Mouse (Mus musculus) midbrain, postnatal 0 days (tissue): ENCODE measurements around the gene Tulp3. TPM values are rescaled to one million over a fixed set of nuclear protein-coding genes. Genes with fewer than 3 reads are reported as not detected.

Experiments used
- ATAC-seq: fragments of 200-750 bp; cut with Nextera tagmentation; 2 replicates; pipeline ENCODE4 v1.8.0; 2017; ENCODE audit warnings: moderate number of reproducible peaks, mild to moderate bottlenecking, moderate TSS enrichment, moderate library complexity; ENCODE audit not compliant: low FRiP score
- DNase-seq: peaks from one replicate; pipeline ENCODE4 v3.0.0-alpha.2; 2015; ENCODE audit warnings: low spot score
- H3K27ac ChIP-seq: fragments of 300-500 bp; sonication (generic); 2 replicates; pipeline ENCODE4 v1.5.1; 2014; ENCODE audit warnings: low read depth, mild to moderate bottlenecking, low read length, mixed read lengths
- H3K27me3 ChIP-seq: fragments of 300-500 bp; sonication (generic); 2 replicates; pipeline ENCODE4 v1.6.1; 2014; ENCODE audit warnings: low read length, control low read depth, mixed read lengths; ENCODE audit not compliant: insufficient read depth
- H3K36me3 ChIP-seq: fragments of 300-500 bp; sonication (generic); 2 replicates; pipeline ENCODE4 v1.6.1; 2014; ENCODE audit warnings: low read length, control low read depth, mixed read lengths; ENCODE audit not compliant: insufficient read depth
- H3K4me1 ChIP-seq: fragments of 300-500 bp; sonication (generic); 2 replicates; pipeline ENCODE4 v1.6.1; 2014; ENCODE audit warnings: mild to moderate bottlenecking, control low read depth, antibody characterized with exemption, low read length, mixed read lengths; ENCODE audit not compliant: insufficient read depth
- H3K4me2 ChIP-seq: fragments of 300-500 bp; sonication (generic); 2 replicates; pipeline ENCODE4 v1.6.1; 2014; ENCODE audit warnings: low read depth, mild to moderate bottlenecking, low read length, mixed read lengths; ENCODE audit not compliant: poor library complexity, severe bottlenecking
- H3K4me3 ChIP-seq: fragments of 300-500 bp; sonication (generic); 2 replicates; pipeline ENCODE4 v1.5.1; 2014; ENCODE audit warnings: low read depth, mild to moderate bottlenecking, low read length, moderate library complexity
- H3K9ac ChIP-seq: fragments of 300-500 bp; sonication (generic); replicated peaks from 2 replicates; pipeline ENCODE4 v1.6.1; 2014; ENCODE audit warnings: mild to moderate bottlenecking, low read length, moderate library complexity, mixed read lengths; ENCODE audit not compliant: poor library complexity, severe bottlenecking
- H3K9me3 ChIP-seq: fragments of 300-500 bp; sonication (generic); 2 replicates; pipeline ENCODE4 v1.6.1; 2016; ENCODE audit warnings: low read length, control low read depth
- CTCF ChIP-seq: IDR thresholded peaks from 2 replicates; pipeline ENCODE4 v1.5.1; 2016; ENCODE audit warnings: antibody characterized with exemption, mild to moderate bottlenecking
- WGBS: fragments of 180-500 bp; shearing (Covaris S2); extraction: QIAGEN DNeasy Blood & Tissue Kit; methylation state at CpG from one replicate; pipeline ENCODE4 v1.1.7; 2014; 5-methylcytosine and 5-hydroxymethylcytosine counted together
- polyA plus RNA-seq: library from polyadenylated mRNA; unstranded; fragments of >200 nt; fragmentation: Nextera tagmentation; extraction: Ambion mirVana; gene quantifications from 2 replicates; pipeline ENCODE4 v1.2.1, GENCODE M21; 2015
- total RNA-seq: library from RNA; depleted of rRNA; stranded (reverse); fragments of >200 nt; gene quantifications from 2 replicates; pipeline ENCODE4 v1.2.3, GENCODE M21; 2014; rRNA removed

Tulp3 gene
- total RNA-seq: 14.1 and 14.3 TPM in 2 replicates
- 11.7 and 14.7 TPM in 2 replicates for polyA plus RNA-seq

GRCm38 (mm10) chr6:128355726-128356416 lies at the start of gene Tulp3:
Tulp3 (minus strand) TSS chr6:128355851.
- under 1% methylated on average over 40 of the region's 42 CpGs for WGBS
- TF ChIP-seq CTCF: no peak
- no peaks in the 10 kb centered on the region; the same call in 1 of the 2 replicates for H3K4me1 ChIP-seq
- peak within 1 kb of the TSS; percentile 52 for H3K4me2 ChIP-seq
- H3K9me3 ChIP-seq: no peaks in the 10 kb centered on the region
- peak within 1 kb of the TSS; percentile 83 for H3K27ac ChIP-seq
- 0 out of 2 replicates have a peak, but pooled peaks cover 5% of the 10 kb centered on the region for H3K36me3 ChIP-seq
- peak within 1 kb of the TSS; percentile 56 for H3K4me3 ChIP-seq
- ATAC-seq (peak; percentile 99), DNase-seq (peak; percentile 98)
- peak within 1 kb of the TSS; percentile 76 for H3K9ac ChIP-seq
- H3K27me3 ChIP-seq: no peaks in the 10 kb centered on the region

- Histone ChIP-seq H3K36me3 (peaks cover 23% of the 10 kb centered on the region), H3K4me3 (no peak overlapping the region), H3K27ac (no peak overlapping the region), H3K27me3 (no peaks in the 10 kb centered on the region), H3K4me2 (no peak overlapping the region), H3K9me3 (no peaks in the 10 kb centered on the region), H3K4me1 (peaks cover 8% of the 10 kb centered on the region), H3K9ac (no peak overlapping the region)
- no peak for ATAC-seq
- no peak for DNase-seq
- TF ChIP-seq CTCF: no peak
- 51% methylated on average over 5 of the region's 5 CpGs for WGBS
Observed at GRCm38 (mm10) chr6:128404708-128405107, 49.1 kb upstream of the Tulp3 start.

GRCm38 (mm10) chr6:128399421-128400185 lies 44.0 kb upstream of the Tulp3 start:
- WGBS: 12% methylated on average over 13 of the region's 21 CpGs
- H3K36me3 ChIP-seq: no peaks in the 10 kb centered on the region

GRCm38 (mm10) chr6:128398996-128399395 lies 43.3 kb upstream of the Tulp3 start, which contains the start of gene Nrip2:
Nrip2 (plus strand) TSS chr6:128399296.
- Histone ChIP-seq H3K27me3 (no peaks in the 10 kb centered on the region), H3K36me3 (no peaks in the 10 kb centered on the region), H3K4me2 (peak within 1 kb of the TSS; percentile 58), H3K9me3 (no peaks in the 10 kb centered on the region), H3K9ac (peak within 1 kb of the TSS; percentile 47), H3K27ac (peak within 1 kb of the TSS; percentile 79), H3K4me3 (peak within 1 kb of the TSS; percentile 35), H3K4me1 (peaks cover 8% of the 10 kb centered on the region)
- 55% methylated on average over 3 of the region's 3 CpGs for WGBS
- no peak for TF ChIP-seq CTCF
- ATAC-seq (0 out of 2 replicates have a peak, but pooled peaks have one; percentile 3), DNase-seq (no peak)

More at GRCm38 (mm10) chr6:128399421-128400185, 44.0 kb upstream of the Tulp3 start:
- Histone ChIP-seq H3K27ac (peak overlapping the region; percentile 79), H3K4me2 (peak overlapping the region; percentile 58), H3K9me3 (no peaks in the 10 kb centered on the region), H3K9ac (peak overlapping the region; percentile 47), H3K4me3 (peak overlapping the region; percentile 35), H3K27me3 (no peaks in the 10 kb centered on the region), H3K4me1 (peaks cover 8% of the 10 kb centered on the region)
- ATAC-seq (peak; percentile 93), DNase-seq (peak; percentile 78)
- TF ChIP-seq CTCF: peak; percentile 23; the same call in 1 of the 2 replicates

- Histone ChIP-seq H3K36me3 (no peaks in the 10 kb centered on the region), H3K9me3 (no peaks in the 10 kb centered on the region), H3K27ac (no peak overlapping the region), H3K4me3 (no peak overlapping the region), H3K4me2 (no peak overlapping the region), H3K9ac (no peak overlapping the region), H3K4me1 (peaks cover 8% of the 10 kb centered on the region), H3K27me3 (no peaks in the 10 kb centered on the region)
- no peak for TF ChIP-seq CTCF
- no peak for ATAC-seq
- no peak for DNase-seq
- 82% methylated on average over 7 of the region's 7 CpGs for WGBS
Observed at GRCm38 (mm10) chr6:128397574-128398261, 42.1 kb upstream of the Tulp3 start.
